Mouse (Mus musculus): ENCODE results near the gene Vmn2r48.
"Not testable (repeated sequence)": the region's sequence is repeated elsewhere in the genome, so short reads cannot be mapped to it uniquely, and the experiment has no call there.

Gene Vmn2r48

DNA sequence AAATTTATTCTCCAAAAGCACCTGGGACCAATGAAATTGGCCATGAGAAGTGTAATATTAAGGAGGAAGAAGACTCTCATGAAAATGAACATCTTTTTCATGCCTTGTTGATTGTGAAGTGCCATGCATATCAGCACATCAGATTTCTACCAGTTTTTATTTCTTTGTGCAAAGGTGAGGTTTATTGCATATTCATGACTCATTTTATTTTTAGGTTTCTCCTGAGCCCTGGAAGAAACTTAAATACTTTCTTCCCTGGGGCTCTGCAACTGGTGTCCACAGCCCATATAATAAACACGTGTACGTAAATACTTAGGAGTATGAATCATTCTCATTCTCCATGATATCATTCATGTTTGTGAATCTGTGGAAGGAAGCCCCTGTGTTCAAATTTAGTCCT, at the start of gene Vmn2r48:
Gene Vmn2r48, minus strand, starts transcription at position 101 of the 400 bp plus-strand sequence.
- not testable (repeated sequence) for DNase-seq (ENCODE audit: low spot score in 2 of 2)

DNA sequence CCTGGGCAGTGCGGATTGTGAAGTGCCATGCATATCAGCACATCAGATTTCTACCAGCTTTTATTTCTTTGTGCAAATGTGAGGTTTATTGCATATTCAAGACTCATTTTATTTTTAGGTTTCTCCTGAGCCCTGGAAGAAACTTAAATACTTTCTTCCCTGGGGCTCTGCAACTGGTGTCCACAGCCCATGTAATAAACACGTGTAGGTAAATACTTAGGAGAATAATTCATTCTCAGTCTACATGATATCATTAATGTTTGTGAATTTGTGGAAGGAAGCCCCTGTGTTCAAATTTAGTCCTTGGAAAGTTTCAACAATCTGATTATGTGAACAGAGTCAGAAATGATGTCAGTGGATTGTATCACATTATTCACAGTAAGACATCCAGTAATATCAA, 38.8 kb upstream of the Vmn2r48 start, which contains the start of gene Vmn2r49:
Gene Vmn2r49, minus strand, starts transcription at position 101 of the 400 bp plus-strand sequence.
- not testable (repeated sequence) for DNase-seq (ENCODE audit: low spot score in 2 of 2)

All from natural killer cell, adult 2 months (primary cell).